Mouse (Mus musculus): ENCODE measurements at regions not wholly inside any gene's neighbourhood (a gene's known extent, or its start where the extent isn't known, plus 50 kb on each side); places are given as distances from the start of the nearest gene placed in this dataset. TPM values are rescaled to one million over a fixed set of nuclear protein-coding genes. Genes with fewer than 3 reads are reported as not detected.

Small RNA genes lying in the stretch of these regions (microRNA-seq; reads per million reads assigned to microRNA genes)
- gene Gm26042 = not detected

Data from neural tube, embryonic 11.5 days (tissue).